Mouse (Mus musculus): ENCODE measurements around the gene Frmd4b.

The Frmd4b gene

DNA sequence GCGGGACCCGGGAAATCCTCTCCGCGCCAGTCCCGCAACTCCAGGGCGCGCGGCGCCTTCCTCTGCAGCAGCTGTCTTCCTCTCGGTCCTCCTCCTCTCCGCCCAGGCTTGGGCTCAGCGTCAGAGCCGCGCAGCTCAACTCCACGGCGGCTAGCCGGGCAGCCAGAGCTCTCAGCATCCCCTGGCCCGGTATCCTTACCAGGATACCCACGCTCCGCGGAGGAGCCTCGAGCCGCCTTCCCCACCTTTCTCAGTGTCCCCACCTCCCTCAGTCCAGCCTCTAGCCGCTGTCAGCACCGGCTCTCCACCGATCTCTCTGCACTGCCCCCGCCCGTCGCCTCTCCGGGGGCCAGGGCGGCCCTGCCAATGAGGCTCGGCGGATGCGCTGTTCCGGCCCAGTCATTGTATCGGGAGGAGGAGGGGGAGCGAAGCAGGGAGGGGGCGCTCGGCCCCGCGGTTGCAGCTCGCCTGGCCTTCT, at the start of gene Frmd4b:
Gene Frmd4b (minus strand): TSS at position 276 of the 478 bp plus-strand sequence.
- peak; percentile 42 for DNase-seq

DNA sequence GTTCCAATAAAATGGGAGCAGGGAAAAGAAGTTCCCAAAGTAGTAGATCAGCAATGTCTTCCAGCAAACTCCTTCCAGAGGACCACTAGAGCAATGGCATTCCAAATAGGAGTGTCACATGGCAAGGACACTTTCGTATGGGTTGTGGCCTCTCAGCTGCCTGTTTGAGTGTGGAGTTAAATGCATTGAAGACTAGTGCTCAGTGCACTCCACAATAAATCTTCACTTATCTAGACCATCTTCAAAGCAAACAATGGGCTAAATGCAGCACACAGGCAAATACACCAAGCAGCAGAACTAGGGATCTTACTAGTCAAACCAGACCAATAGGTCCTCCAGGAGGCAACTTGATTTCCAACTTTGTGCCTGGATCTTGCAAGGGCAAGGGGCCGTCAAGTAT, 49.1 kb upstream of the Frmd4b start:
- no peak for DNase-seq

DNA sequence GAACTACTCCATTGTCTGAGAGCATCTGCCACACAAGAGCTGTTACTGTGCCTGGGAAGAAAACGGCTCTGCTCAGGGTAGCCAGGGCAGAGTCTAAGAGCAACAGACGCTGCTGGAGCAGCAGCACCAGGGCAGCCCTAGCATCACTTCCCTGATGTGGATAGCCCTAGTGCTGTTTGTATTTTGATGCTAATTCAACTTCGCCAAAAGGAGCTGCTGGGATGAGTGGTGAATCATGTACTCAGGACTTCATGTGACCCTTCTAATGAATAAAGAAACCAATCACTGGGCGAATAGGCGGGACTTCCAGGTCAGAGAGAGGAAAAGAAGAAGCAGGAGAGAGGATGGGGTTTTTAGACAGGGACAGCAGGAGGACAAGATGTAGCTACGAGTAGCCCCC, 41.6 kb upstream of the Frmd4b start:
- no peak for DNase-seq

DNA sequence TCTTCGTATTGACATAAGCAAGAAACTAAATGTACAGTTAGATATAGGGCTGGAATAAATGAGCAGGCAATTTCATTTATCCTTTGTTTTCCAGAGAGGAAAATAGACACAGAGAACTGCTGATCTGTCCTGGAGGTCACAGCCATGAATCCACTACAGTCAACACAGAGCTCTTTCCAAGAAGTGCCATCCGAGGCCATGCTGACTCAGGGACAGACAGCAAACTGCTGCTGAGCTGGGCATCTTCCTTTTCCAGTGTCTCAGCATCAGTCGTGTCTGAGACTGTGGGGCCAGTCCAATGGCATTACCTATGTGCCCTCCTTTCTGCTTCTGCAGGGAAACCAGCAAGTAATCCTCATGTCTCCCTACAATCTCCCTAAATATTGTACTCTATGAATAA, 38.6 kb upstream of the Frmd4b start:
- DNase-seq, result no peak

DNA sequence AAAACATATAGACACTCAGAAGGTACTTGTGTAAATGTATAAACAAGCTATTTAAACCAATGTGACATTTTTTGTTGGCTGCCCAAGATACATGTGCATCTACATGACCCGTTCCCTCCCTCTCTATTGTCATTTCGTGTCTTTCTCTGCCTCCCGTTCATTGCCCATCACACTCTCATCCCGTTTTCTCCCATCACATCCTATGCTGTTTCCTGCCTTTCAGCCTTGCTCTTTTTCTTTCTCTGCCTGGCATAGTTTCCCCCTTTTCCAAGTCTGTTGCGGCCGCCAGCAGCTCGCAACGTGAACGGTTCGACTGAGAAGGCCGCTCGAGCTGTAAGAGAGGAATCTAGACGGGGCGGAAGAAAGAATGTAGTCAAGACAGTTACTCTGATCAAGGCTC, 30.2 kb upstream of the Frmd4b start:
- no peak for DNase-seq

DNA sequence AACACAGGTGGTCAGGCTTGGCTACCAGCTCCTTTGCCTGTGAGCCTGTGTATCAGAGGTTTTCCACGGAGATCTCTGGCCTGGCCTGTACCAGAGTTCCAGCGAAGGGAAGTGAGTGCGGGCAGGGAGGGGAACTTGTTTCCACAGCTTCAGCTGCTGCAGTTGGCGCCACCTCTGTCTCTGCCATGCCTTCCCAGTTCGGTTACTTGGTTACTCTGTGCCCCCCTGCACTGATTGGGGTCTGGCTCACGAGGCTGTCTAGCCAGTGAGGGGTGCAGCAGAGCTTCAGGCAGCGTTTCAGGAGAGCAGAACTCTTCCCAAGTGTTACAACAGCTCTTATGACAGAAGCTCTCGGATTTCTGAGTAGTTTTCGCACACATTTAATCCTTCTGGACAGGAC, 6.0 kb upstream of the Frmd4b start:
- no peak for DNase-seq

DNA sequence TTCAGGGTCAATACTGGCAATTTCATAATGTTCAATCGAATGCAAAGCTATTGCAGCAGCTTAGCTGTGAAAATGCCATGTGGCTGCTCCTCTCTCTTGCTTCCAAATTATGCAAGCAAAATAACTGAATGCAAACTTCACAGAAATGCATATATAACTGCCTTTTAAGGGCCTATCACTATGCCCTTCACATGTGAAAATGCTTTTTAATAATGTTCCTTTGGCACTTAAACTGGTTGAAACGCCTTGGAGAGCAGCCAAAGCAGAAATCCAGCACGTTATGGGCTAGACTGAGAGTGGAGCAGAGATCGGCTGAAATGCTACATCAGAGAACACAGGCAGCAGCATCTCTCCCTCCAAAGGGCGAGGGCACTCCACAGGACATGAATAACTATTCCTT, 4.9 kb upstream of the Frmd4b start:
- no peak for DNase-seq

DNA sequence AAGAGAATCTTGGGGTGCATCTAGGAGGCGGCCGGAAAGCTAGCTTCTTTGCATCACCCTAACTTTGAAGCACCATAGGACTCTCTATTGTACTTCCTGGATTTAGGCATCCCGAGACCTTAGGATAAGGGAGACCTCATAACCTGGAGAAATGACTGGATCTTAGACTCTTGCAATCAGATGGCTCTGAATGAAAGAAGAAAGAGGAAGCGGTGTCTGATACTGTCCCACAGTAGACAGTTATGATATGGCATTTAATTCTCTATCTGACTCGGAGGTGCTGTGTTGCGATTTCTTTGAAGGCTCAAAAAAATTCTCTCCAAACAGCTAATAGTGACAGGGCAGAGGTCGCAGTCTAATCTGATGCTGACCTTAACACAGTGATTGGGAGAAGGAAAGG, 433 bp upstream of the Frmd4b start:
- DNase-seq, result no peak

DNA sequence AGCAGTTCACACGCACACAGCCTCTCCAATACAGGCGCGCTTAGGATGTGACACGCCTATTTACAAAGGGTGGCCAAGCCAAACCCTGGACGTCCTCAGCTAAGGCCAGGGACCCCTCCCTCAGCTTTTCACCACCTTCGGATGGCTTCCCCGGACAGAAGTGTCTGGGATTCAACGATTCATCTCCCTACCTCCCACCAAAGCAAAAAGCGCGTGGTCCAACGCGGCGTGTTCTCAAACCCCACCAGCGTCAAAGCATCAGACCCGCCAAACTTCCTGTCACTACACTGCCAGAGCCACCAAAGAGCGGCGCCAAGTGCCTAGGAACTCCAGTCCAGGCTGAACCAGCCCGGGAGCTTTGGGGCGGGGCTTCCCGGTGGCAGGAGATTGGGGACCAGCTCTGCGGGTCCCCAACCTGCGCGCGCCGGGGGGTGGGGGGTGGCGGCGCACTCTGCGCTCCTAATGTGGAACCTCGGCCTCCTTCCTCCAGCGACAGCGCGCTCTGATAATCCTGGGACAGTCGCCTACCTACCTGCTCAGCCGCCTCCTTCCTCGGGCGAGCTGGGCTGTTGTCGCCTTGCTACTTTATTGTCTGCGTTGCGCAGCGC, 579 bp downstream of the Frmd4b start:
- DNase-seq, result peak; percentile 46

DNA sequence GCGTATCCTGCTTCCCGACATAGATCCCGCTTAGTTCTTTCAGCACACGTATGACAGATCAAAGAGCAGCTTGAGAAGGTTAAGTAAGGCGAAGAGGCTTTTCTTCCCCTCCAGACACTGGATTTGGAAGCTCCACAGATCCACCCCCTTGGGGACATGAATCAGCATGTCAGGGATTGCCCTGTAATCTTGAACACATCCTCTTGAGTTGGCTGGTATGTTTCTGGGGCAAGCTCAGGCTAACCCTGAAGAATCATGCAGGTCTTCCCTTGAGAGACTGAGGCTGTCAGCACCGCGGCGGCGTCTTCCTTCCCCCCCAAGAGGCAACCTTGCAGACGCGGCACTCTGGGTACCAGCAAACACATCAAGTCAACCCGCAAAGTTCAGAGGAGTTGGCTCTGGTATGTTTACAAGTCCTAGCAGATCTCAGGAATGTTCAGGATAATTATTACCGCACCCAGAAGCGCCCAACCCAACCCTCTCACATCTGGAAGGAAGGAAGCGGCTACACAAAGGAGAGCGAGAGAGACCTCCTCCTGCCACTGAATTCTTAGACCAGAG, 1.4 kb downstream of the Frmd4b start:
- DNase-seq, result peak; percentile 3

DNA sequence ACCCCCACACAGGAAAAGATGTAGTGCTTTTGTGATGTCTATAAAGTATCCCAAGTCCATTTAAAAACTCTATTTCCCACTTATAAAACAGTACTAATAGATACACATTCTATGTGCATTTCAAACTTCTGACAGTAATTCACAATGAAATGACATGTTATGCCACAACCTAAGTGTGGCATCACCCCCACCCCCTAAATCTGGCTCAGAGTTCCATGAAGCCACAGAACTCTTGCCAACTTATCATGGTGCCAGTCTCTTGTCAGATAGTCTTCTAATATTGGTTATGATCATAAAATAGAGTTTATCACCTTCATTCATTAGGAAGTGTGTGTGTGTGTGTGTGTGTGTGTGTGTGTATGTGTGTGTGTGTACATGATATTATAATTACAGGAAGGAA, 3.2 kb downstream of the Frmd4b start:
- DNase-seq, result no peak

DNA sequence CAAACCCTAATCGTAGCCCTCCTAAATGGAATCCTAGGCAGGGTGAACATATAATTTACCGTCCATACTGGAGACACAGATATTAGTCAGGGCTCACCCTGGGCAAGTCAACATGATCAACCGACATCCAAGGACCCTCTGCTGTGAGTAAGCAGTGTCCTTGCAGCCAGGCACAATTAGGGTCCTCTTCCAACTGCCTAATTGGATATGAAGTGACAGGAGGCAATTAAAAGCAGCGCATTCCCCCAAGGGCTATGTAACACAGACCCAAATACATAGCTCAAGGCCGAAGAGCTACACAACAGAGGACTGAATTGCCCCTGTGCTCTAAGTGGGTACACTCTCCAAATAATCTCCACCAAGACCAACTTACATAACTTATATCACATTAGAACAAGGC, 4.5 kb downstream of the Frmd4b start:
- no peak for DNase-seq

DNA sequence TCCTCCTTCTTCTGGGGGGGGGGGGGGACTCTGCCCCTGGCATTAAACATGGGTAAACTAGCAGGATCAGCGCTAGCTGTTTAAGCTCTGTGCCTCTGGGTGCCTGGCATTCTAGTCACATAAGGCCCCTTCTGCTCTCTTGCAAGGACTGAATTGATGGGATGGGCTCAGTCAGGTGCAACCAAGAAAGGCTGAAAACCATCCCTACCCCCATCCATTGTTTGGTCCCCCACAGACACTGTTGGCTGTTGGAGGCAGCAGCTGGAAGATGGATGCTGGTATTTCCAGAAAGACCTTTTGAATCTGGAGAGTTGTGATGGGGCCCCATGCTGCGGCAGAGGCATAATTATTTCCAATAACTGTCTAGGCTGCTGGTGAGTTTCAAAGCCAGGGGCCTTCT, 7.3 kb downstream of the Frmd4b start:
- DNase-seq, result no peak

DNA sequence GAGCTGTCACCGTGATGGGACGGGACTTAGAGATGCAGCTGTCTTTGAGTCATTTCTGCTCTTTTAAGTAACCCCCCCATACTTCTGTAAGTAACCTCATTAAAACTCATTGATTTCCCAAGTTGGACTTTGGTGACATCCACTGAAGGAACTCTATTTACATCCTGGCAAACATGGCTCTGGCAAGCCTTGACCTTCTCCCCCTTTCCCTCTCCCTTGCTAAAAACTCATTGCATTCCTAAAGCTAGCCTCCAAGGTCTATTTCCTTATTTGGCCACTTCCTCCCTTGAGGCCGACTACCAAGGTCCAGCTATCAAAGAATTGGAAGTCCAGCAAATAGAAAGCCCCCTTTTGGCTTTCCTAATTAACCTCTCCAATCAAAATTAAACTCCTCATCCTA, 9.7 kb downstream of the Frmd4b start:
- no peak for DNase-seq

DNA sequence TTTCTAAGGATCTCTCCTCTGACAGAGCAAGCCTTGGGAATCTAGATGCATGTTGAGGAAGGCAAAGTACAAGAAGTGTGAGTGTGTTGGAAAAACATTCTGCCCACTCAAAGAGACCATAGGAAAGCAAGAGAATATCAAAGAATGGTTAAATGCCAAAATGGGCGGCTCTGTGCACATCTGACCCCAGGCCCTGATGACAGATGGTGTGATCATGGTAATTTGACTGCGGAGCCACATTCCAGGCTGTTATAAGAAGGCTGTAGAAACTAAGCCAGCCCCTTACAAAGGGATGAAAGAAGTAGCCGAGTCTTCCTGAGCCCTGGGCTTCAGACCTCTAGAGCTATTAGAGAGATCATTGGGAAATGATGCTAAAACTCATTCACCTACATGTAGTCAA, 22.1 kb downstream of the Frmd4b start:
- no peak for DNase-seq

DNA sequence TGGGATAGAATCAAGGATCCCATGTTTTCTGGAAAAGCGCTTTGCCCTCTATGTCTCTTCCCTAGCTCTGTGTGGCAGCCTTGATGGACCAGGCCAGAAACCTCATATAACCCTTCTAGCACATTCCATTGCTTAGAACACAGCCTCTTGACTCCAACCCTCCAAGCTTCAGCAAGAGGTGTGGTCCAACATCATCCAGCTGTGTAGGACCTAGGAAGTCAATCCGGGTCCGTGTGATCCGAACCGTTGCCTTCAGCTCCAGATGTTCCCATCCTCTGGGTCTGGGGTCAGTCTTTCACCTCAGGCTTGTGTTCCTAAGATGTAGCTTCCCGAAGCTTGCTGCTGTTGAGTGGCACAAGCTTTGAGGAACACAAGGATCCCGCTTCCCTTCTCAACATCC, 22.8 kb downstream of the Frmd4b start:
- no peak for DNase-seq

DNA sequence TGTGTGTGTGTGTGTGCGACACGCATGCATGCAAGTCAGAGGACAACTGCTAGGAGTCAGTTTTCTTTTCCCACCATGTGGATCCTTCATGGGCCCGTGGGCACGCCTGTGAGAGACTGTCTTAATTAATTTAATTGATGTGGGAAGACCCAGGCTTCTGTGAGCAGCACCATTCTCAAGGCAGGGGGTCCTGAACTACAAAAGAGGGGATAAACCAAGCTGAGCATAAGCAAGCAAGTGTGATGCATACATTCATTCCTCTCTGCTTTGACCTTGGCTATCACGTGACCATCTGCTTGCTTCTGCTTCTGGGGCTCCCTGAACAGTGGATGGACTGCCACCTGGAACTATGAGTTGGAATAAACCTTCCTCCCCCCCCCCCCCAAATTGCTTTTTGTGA, 27.1 kb downstream of the Frmd4b start:
- DNase-seq, result no peak

DNA sequence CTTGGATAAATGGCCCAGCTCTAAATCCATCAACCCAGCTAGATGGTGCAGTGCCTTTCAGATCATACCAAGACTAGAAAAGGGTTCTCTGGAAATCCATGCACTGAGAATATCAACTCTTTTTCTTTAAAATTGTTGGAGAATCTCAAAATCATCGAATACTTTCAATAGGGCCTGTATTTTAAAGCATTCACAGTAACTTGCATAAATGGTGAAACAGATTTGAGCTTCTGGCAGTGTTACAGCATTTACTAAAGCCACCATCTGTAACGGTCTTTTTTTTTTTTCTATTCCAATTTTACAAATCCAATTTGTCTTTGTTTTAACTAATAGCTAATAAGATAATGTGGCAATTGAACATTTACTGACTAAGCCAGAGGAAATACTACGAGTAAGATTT, 27.8 kb downstream of the Frmd4b start:
- no peak for DNase-seq

DNA sequence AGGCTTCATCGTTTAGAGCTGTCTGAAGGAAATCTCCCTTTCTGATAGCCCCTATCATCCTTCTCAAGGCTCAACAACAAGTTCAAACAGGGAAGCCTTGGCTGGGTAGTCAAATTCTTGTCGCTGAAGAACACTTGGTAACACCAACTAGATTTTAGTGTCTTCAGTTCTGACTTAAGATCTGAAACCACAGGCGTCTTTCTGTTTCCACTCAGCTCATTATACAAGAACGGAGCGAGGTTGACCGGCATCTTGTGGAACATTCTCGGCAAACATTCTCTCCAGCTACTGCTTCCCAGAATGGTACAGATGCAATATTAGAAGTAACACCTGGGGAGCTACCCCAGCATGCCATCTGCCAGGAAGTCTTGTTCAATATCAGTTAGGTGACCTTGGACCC, 28.3 kb downstream of the Frmd4b start:
- no peak for DNase-seq

DNA sequence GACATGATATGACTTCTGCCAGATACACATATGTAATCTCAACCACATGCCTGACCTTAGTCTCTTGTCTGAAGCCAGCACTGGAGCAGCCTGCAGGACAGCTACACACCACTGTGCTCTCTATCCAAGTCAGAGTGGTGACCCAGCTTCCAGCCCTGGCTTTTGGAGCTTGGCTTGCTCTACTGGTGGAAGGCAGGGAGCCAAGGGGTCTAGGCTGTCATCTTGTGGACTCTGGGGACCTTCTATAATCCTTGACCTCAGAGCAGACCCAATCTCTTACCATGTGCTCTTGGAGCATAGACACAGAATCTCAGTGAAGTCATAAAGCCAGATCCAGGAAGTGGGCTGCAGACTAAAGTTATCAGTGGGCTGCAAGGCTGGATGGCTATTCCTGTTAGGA, 30.7 kb downstream of the Frmd4b start:
- no peak for DNase-seq

DNA sequence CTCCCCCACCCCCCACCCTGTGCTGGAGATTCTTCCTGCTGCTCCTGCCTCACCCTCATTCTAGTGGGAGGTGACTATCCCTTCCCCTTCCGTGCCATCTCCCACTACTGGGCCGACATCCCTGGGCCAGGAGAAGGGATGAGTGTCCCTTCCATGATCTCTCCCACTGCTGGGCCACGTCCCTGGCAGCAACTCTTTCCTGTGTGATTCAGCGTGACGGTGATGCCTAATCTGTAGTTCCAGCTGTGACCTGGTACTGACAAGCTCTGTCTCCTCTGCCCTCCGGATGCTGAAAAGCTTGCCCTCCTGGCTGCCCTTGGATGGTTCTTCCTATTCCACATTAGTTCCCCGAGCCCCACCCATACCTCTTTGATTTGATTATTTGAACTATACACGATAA, 31.3 kb downstream of the Frmd4b start:
- no peak for DNase-seq

DNA sequence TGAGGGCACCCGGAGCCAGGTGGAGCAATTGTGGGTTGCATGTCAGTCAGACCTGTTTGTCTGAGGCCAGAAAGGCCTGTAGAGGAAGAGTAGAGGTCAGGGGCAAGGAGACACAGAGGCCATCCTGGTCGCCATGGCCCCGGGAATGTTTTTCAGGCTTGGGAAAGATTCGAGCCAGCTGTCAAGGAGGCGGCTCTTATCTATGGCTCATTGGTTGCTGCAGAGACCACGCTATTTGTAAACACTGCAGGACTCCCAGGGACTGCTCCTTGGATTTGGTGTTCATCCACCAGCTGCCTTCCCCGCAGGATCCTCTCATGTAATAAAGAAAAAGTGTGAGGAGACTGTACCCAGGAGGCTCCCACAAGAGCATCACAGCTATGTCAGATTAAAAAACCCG, 34.6 kb downstream of the Frmd4b start:
- DNase-seq, result no peak

DNA sequence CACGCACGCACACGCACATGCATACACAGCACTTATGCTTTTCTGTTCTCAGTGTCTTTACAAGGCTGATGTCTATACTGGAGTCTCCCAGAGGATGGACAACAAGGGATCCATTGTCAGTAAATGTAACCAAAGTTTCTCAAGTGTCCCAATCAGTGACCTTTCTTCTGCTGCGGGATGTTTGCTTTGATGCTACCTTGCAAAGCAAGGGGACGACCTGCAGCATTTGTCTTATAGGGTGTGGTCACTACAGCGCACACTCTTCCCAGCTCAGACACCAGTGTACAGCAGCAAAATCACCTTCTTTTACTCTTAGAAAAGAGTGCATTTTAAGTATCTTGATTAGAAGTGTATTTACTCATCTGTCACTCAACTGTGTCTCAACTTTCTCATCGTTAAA, 35.4 kb downstream of the Frmd4b start:
- no peak for DNase-seq

DNA sequence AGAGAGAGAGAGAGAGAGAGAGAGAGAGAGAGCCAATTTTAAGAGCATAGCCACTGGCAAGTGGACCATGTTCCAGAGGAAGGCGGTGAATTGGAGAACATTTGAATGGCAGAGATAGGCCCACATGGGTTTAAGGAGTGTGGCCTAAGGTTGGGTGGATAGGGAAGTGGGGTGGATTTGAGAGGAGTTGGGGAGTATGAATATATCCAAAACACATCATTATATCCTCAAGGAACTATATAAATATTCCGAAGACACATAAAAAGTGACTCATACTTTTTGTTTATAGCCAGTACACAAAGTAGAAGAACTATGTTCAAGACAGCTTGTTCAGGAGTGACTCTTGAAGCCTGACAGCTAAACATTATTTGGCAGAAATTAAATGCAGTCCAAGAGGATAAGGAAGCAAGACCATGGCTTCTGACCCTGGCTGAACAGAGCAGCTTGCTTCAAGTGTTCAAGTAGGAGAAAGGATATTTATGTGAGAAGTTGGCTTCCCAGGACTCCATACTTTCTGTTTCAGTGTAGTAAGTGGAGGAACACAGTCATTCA, 36.8 kb downstream of the Frmd4b start:
- DNase-seq, result no peak

DNA sequence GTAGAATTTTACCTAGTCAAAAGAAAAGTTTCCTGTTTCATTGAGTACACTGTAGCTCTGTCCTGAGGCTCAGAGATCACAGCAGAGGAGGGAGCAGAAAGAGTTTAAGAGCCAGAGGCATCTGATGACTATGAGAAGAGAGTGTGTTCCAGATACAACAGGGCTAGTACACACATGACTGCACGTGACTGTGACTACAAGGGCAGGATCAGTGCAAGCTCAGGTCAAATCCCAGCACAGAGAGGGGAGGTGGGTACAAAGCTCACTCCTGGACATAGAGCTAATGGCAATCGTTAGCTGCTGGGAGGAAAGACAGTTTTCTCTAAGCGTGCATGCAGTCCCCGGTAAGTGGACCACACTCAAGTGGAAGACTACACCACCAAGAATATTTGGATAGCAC, 37.6 kb downstream of the Frmd4b start:
- peak; percentile 23 for DNase-seq
